Mouse (Mus musculus) embryo, embryonic 10.5 days (tissue): ENCODE results near the gene Ifitm6.
"Not testable (repeated sequence)": the region's sequence is repeated elsewhere in the genome, so short reads cannot be mapped to it uniquely, and the experiment has no call there.

Experiments used
- DNase-seq: peaks from one replicate; pipeline ENCODE4 v3.0.0-alpha.2; 2015; ENCODE audit warnings: low spot score

Ifitm6 gene

GRCm38 (mm10) chr7:141008938-141009660, 8.6 kb downstream of the Ifitm6 start:
- DNase-seq = peak; percentile 92

- peak; percentile 52 for DNase-seq
These were observed 9.4 kb downstream of the Ifitm6 start for GRCm38 (mm10) chr7:141008312-141008761.

DNA sequence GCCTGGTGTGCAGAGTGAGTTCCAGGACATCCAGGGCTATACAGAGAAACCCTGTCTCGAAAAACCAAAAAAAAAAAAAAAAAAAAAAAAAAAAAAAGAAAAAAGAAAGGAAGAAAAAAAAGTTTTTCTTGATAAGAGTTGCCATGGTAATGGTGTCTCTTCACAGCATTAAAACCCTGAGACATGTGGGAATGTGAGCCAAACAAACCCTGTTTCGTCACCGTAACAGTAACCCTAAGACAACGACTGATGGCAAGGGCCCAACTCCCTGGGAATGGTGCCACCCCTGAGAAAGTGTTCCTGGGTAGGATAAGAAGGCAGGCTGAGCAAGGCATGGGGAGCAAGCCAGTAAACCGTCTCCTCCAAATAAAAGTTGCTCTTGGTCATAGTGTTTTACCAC, 10.8 kb downstream of the Ifitm6 start:
- no peak for DNase-seq

DNA sequence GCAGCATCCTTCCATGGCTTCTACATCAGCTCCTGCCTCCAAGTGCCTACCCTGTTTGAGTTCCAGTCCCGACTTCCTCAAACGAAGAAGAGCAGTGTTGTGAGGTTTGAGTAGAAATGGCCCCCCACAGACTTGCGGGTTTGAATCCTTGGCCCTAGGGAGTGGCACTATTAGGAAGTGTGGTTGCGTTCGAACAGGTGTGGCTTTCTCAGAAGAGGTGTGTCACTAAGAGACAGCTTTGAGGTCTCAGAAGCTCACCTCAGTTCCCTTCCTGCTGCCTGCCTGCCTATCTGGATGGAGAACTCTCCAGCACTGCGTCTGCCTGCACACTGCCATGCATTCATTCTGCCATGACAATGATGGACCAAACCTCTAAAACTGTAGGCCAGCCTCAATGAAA, 11.3 kb downstream of the Ifitm6 start:
- no peak for DNase-seq

DNA sequence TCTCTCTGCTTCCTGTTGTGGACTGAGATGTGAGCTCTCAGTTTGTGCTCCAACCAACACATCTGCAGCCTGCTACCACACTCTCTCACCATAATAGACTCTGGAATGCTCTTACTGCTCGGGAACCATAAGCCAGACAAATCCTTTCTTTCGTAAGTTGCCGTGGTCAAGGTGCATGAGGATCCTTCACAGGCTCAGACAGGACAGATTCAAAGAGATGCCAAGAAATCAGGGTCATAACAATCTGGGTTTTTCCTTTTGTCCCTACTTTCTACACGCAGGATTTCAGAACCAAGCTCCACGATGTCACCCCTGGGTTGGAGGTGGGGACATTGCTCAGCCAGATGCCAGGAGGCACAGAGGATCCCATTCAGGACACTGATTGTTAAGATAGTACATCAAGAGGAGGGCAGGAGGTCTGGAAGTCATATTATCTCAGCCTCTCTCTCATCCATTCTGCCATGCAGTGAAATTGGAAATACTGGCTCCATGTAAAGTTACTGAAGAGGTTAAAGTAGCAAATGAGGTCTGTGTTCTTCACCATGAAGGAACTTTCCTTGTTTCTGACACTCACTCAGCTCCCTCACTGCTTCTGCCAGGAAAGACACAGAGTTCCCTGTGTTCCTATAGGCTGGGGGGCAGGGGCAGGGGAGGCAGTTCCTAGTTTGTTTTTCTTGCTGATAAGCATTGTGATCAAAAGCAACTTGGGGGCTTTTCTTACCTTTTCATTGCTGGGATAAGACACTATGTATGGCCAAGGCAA, 14.3 kb downstream of the Ifitm6 start:
- DNase-seq = no peak

DNA sequence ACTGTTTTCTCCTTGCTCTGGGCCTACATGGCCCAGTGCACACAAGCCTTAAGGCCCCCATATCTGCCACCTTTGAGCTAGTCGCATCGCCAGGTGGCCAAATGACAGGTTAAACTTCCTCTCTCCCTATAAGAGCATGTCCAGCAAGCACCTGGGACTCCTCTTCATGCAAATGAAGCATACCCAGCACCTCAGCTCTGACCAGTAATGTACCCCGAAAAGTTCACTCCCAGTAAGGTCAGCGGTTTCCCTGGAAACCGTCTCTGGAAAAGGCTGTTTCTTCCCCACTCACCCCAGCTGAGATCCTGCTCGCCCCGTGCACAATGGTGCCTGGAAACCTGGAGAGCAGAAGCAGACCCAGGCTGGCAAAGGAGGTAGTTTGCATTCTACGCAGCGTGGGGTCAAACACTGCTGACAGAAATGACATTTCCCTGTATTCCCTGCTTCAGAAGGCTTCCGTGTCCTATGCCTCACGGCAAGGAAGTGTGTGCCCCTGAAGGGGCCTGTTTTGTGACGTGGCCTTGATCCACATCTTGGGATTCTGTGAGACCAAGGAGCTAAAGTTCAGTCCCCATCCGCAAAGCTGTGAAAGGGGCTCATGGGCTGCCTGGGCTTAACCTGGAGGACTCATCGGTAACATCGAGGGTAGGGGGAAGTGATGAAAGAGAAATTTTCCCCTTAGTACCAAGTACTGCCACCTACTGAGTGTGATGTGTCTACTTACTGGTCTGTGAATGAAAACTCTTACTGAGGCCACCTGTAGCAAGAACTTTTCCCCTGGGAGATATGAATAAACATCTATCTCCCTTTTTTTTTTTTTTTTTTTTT, 16.6 kb downstream of the Ifitm6 start:
- no peak for DNase-seq

DNA sequence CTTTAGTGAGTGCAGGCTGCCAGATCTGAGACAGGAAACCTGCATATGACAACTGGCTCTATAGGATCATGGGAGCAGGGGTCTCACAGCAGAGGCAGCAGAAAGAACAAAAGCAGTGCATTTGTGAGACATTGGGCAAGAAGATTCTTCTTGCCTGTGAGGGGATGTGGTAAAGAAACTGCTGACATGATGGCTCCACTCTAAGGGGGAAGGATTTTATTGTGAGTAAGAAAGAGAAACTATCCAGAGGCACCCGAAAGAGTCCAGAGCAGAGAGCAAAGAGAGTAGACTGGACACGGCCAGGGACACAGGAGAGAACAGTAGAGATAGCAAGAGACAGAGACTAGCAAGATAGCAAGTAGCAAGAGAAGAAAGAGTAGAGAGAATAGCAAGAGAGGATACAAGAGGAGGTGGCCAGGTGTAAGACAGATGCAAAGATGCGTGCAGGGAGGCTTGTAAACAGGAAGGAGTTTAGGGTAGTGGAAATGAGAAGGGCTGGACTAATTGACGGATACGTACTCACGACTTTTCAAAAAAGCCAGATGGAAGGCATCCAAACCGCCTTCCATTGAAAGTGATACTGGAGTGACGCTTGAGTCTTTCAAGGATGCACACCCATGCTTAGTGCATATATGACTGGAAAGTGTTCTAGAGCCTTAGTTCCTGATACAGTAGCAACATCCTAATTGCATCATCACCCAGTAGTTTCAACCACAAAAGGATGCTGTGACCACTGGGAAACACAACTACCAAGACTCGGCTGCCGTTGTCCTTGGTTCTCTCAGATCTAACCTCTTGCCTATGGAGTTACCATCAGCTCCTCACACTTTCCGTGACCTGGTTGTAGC, 18.6 kb downstream of the Ifitm6 start:
- DNase-seq = no peak

DNA sequence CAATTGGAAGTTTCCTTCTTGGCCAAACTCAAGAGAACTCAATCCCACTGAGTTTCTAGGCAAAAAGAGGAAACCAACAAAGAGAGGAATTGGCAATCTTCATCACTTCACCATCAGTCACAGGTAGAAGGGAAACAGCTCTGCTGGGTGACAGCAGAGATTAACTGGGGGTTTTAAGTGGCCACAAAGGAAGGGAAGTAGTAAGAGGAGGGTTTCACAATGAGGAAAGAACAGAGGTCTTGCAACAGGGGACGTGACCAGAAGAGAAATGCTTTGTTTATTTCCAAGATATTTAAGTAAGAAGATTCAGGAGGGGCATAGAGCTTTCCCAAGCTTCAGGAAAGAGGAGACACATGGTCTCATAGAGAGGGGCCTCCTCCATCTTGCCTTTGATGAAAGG, 19.9 kb downstream of the Ifitm6 start:
- DNase-seq = no peak

GRCm38 (mm10) chr7:140991117-140991689, 26.5 kb downstream of the Ifitm6 start:
- no peak for DNase-seq

- DNase-seq = no peak
These were observed 27.1 kb downstream of the Ifitm6 start for GRCm38 (mm10) chr7:140990622-140991021.

DNA sequence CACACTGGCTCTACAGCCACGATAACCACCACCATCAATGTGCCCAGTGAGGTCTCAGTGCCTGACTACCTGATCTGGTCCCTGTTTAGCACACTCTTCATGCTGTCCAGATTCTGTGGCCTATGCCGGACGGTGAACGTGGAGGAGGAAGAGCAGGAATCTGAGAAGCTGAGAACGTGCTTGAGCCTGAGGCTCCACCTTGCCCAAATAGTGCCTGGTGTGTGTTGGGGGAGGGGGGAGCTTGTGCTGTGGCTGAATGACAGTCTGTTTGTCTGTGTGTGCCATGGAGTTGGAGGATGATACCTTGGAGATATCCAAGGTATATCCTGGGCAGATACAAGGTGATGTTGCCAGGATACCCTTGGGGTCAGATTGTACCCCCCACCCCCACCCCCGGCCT, 27.5 kb downstream of the Ifitm6 start:
- DNase-seq = no peak

- DNase-seq = no peak
These were observed 28.7 kb downstream of the Ifitm6 start for GRCm38 (mm10) chr7:140989022-140989421.

DNA sequence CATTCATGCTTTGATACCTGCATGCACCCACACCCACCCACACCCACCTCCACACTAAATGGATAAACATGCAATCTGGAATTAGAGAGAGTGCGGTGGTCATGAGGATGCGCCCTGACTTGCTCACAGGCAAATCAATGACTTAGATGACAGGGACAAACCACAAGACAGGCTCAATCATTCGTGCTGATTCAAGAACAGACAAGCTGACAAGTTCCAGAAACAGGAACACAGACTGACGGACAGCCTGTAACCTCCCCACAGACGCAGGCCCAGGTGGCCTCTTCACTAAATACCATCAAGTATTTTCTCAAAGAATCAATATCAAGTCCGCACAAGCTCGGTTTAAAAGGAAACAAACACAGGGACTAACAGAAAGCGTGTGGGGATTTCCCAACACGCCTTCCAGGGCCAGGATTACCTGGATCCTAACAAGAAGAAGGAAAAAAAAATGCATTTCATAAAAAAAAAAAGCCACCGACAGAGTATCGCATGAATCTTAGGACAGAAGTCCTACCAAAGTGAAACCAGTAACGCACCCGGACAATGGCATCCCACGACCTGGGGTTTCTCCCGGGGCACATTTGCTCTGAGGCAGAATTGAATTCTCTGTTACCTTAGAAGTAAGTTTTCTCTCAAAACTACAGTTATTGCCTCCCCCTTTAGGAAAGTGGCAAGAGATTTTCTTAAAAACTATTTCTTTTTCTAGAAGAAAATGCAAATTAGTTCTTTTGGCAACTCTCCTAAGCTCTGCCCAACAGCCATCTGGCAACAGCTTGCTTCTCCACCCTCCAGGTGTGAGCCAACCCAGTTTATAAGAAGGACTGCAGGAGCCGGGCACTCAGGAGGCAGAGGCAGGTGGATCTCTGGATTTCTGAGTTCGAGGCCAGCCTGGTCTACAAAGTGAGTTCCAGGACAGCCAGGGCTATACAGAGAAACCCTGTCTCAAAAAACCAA, 30.3 kb downstream of the Ifitm6 start:
- DNase-seq = no peak

- DNase-seq = no peak
These were observed 34.8 kb downstream of the Ifitm6 start for GRCm38 (mm10) chr7:140982971-140983370.

DNA sequence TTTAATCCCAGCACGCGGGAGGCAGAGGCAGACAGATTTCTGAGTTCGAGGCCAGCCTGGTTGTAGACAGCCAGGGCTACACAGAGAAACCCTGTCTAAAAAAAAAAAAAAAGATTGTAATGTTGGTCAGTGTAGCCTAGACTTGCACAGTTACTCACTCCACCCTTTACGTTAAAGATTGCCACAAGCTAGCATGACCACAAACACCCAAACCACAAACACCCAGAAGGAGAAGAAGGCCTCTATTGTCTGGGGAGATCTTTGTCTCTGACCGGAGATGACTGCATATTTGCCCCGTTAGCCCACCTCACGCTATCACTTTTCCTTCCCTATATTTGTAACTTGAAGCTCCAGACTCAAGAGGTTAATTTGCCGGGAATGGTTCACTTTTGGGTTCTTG, 36.0 kb downstream of the Ifitm6 start:
- DNase-seq = no peak

GRCm38 (mm10) chr7:140976720-140977119, 41.0 kb downstream of the Ifitm6 start:
- not testable (repeated sequence) for DNase-seq

GRCm38 (mm10) chr7:140975465-140975864, 42.3 kb downstream of the Ifitm6 start:
- DNase-seq = no peak

- DNase-seq = no peak
These were observed 42.8 kb downstream of the Ifitm6 start for GRCm38 (mm10) chr7:140974940-140975339.

DNA sequence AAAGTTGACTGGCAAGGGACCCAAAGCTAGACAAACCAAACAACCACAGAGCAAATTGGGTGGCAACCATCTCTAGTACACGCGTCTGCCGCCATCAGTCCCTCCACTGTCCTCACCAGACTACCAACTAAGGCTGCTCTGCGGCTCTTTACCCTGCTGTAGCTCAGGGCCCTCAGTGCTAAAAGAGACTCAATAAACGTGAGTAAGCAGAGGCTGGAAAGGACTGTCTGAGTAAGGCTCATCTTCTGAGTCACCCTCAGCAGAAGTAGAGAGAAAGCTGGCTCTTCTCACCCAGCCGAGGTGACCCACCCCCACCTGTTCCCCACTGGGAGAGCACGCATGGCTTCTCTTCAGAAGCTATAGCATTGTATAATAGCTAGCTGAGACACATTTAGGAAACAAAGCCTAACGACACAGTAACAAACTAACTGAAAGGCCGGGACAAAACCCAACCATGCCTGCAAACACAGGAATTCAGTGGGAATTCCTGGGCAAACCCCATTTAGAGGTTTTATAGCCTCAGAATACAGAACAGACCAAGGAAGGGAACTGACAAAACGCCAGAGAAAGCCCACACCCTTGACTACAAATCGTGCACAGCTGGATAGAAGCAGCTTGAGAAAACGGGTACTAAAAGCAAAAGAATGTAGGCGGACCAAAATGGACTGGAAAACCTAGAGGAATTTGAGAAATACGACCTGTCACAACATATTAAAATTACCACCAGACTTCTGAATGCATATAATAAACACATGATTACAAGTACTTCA, 44.1 kb downstream of the Ifitm6 start:
- no peak for DNase-seq
